Mouse (Mus musculus): ENCODE results near the gene Tmem60. TPM values are rescaled to one million over a fixed set of nuclear protein-coding genes. Genes with fewer than 3 reads are reported as not detected.

The Tmem60 gene
- total RNA-seq, 2 experiments from 2014 or later = 22.7 to 23.7 TPM

DNA sequence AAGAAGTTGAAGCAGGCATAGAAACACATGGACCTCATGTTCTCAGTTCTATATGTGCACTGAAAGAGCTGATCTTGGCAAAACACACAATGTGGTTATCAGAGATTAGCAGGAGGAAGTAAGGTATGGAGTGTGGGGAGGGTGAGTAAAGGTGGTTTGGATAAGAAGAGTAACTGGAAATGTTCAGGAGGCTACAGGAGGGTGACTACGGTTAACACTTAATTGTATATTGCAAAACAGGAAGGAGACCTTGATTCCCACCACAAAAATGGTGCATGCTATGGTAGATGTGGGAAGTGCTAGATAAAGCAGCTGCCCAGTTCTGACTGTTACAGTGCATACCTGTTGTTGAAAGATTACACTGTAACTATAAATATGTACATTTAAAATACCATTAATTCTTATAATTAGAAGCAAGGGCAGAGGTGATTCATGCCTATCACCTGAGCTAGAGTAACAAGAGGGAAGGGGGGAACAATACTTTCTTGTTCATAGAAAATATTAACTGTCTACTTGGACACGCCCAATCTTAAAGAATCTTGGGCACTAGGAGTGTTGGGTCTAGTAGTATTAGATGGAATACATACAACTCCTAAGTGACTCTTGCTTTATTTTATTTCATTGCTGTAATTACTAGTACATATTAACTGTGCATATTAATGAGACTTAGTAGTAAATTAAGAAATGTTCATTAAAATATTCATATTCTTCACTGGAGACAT is 15.6 kb downstream of the Tmem60 start:
- intact Hi-C loops (cut with DNase I) = no loop called here
- DNase-seq (ENCODE audit: extremely low spot score in 1 of 2, low spot score in 2 of 2) = no peak

DNA sequence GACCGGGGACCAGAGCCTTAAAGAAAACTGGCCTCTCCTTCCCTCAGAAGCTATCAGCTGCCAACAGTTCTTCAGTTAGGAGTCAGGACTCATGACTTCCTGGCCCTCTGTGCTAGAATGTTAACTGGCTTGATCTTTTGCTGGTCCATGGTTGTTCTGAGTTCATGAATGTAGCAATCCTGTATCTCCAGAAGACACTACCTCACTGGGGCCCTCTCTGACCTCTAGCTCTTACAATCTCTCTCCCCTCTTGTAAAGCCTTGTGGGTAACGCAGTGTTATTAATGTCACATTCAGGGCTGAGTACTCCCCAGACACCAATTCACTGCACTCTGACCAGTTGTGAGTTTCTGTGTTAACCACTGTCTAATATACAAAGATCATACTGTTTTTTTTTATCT is 22.7 kb downstream of the Tmem60 start:
- DNase-seq (ENCODE audit: extremely low spot score in 1 of 2, low spot score in 2 of 2) = no peak
- intact Hi-C loops (cut with DNase I) = no loop called here

DNA sequence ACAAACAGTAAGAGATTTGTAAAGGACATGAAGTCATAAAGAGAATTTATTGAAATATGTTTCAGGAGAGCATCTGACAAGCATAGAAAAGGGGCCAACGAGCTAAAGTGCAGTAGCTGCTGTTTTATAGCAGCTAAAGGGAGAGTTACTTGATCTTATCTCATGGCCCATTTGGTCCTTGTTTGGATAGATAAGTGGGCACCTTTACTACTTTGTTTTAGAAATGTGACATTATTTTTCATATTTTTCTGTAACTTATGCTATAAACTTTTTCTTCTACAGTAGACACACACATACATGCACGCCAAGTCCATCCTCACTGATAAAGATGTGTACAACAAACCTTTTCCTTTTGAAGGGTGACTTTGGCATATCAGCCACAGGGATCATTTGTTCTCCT is 23.4 kb downstream of the Tmem60 start:
- intact Hi-C loops (cut with DNase I) = no loop called here
- DNase-seq (ENCODE audit: extremely low spot score in 1 of 2, low spot score in 2 of 2) = no peak

DNA sequence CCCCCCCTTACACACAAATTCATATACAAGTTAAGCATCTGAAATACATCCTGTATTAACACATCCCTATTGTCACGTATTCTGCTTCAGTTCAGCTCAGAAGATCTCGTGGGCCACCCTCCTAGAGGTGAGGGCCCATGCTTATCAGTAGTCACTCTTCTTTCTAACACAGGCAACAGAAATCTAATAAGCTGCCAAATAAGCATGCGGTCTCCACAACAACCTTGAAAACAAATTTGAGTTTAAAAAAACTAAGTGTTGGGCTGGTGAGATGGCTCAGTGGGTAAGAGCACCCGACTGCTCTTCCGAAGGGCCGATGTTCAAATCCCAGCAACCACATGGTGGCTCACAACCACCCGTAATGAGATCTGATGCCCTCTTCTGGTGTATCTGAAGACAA is 24.2 kb downstream of the Tmem60 start:
- intact Hi-C loops (cut with DNase I) = no loop called here
- DNase-seq (ENCODE audit: extremely low spot score in 1 of 2, low spot score in 2 of 2) = no peak

GRCm38 (mm10) chr5:20911741-20912140 is 29.8 kb downstream of the Tmem60 start:
- DNase-seq (ENCODE audit: extremely low spot score in 1 of 2, low spot score in 2 of 2) = no peak
- intact Hi-C loops (cut with DNase I) = loop anchor here (5.0 kb wide), 2 partner anchors 41 to 56 kb away; no protein-coding TSS in a partner anchor

DNA sequence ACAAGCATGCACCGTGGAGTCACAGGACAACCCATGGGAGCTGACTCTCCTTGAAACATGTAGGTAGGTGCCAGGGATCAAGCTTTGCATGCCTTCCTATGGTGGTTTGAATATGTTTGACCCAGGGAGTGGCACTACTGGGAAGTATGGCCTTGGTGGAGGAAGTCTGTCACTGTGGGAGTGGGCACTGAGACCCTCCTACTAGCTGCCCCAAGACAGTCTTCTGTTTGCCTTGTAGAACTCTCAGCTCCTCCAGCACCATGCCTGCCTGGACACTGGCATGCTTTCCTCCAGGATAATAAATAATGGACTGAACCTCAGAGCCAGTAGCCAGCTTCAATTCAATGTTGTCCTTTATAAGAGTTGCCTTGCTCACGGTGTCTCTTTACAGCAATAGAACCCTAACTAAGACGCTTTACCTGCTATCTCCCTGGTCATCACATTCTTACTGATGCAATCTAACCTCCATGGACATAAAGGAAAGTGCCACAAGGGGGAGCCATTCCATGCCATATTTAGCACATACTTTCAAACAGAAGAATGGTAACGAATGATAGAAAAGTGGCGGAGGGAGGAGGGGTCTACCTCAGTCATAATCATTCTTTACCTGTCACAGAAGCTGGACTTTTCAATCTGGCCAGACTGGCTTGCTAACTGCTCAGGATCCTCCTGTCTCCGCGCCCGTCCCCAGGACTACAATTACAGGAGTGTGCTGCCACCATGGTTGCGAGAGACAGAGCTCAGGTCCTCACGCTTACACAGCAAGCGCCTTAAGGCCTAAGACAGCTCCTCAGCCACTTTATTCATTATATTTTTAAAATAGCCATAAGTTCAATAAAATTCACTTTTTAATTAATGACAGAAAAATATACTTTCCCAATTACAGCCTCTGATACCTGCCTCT is 31.6 kb downstream of the Tmem60 start:
- peak; percentile 42 to 63 for DNase-seq (ENCODE audit: extremely low spot score in 1 of 2, low spot score in 2 of 2)
- intact Hi-C loops (cut with DNase I) = loop anchor here (5.0 kb wide), 2 partner anchors 39 to 54 kb away; no protein-coding TSS in a partner anchor

DNA sequence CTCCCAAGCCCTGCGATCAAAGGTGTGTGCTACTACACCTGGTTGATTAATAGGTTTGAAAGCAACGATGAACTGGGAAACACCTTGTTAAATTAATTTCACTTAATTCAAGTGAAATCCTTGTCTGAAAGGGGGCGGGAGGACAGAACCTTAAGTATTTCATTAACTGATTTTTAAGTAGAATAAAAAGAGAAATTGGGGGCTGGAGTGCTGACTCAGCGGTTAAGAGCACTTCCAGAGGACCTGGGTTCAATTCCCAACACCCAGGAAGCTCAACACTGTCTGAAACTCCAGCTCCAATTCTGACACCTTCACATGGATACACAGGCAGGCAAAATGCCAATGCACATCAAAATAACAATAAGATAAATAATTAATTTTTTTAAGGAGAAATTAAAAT is 37.0 kb downstream of the Tmem60 start:
- intact Hi-C loops (cut with DNase I) = no loop called here
- no peak for DNase-seq (ENCODE audit: extremely low spot score in 1 of 2, low spot score in 2 of 2)

DNA sequence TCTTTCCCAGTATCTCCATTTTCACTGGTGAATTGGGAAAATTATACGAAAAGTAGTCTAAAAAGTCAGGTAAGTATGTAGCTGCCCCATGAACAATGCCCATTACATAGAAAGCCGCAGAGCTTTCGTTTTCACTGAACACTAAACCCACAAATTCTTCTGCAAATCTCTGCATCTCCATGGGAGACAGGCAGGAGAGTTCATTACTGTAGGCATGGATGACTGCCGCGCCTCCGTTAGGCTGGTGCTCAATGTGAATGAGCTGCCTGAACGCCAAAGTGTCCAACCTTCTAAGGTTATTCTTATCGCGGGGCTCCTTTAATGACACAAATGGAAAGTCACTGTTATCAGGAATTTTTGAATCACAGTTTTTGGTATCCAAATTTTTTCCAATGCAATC is 37.6 kb downstream of the Tmem60 start:
- DNase-seq (ENCODE audit: extremely low spot score in 1 of 2, low spot score in 2 of 2) = no peak
- intact Hi-C loops (cut with DNase I) = no loop called here

- no peak for DNase-seq (ENCODE audit: extremely low spot score in 1 of 2, low spot score in 2 of 2)
- intact Hi-C loops (cut with DNase I) = no loop called here
These were observed 42.6 kb downstream of the Tmem60 start for GRCm38 (mm10) chr5:20924608-20925007.

DNA sequence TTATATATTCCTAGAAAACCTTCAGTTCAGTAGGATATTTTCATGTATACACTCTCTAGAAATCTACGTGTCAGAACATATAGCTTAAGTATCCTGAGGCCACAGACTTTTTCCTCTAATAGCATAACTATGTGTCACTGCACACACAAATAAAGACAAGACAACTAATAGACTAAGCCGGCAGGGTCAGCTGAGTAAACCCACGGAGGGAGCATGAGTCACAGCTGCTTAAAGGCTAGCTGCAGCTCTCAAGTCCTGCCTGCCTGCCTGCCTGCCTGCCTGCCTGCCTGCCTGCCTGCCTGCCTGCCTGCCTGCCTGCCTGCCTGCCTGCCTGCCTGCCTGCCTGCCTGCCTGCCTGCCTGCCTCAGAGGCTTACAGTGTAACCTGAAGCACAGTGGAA is 43.5 kb downstream of the Tmem60 start:
- intact Hi-C loops (cut with DNase I) = no loop called here

DNA sequence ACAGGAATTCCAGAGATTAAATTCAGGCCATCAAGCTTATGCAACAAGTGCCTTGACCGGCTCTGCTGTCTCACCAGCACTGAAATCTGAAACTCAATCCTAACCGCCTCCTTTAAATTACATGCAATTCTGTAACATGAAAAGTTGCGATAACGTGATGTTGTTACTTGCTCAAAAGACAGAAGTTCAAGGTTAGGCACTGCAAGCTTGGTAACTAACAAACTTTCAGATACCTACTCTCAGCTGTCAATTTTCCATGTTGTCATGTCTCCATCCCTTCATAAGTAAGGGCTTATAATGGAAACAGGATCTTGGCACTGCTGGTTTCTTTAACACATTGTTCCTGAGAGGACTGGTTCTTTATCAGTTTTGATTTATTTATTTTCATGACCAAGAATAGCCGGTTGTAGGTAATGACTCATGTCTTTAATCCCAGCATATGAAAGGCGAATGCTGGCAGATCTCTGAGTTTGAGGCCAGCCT is 47.7 kb downstream of the Tmem60 start:
- intact Hi-C loops (cut with DNase I) = no loop called here
- no peak for DNase-seq (ENCODE audit: extremely low spot score in 1 of 2, low spot score in 2 of 2)

More for the DNA sequence above, 43.5 kb downstream of the Tmem60 start:
- DNase-seq (ENCODE audit: extremely low spot score in 1 of 2, low spot score in 2 of 2) = no peak

DNA sequence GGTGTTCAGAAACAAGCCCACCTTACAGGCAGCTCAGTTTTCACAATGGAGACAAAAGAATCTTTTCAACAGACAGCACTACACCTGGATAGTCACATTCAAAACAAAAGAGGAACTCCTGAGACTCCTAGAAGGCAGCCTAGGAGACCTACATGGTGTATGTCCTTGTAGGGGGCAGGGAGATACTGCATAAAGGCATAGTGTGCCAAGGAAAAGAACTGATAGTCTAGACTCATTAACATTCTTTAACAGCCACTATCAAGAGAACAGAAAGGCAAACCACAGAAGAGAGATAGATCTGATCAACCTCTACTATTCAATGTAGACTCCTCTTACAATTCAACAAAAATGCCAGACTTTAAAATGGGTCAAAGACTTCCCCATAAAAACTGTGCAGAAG is 48.4 kb downstream of the Tmem60 start:
- intact Hi-C loops (cut with DNase I) = no loop called here
- no peak for DNase-seq (ENCODE audit: extremely low spot score in 1 of 2, low spot score in 2 of 2)

- intact Hi-C loops (cut with DNase I) = no loop called here
- DNase-seq (ENCODE audit: extremely low spot score in 1 of 2, low spot score in 2 of 2) = no peak
These were observed 49.3 kb downstream of the Tmem60 start for GRCm38 (mm10) chr5:20931300-20931699.

GRCm38 (mm10) chr5:20932585-20932984 is 50.6 kb downstream of the Tmem60 start:
- intact Hi-C loops (cut with DNase I) = no loop called here
- no peak for DNase-seq (ENCODE audit: extremely low spot score in 1 of 2, low spot score in 2 of 2)

DNA sequence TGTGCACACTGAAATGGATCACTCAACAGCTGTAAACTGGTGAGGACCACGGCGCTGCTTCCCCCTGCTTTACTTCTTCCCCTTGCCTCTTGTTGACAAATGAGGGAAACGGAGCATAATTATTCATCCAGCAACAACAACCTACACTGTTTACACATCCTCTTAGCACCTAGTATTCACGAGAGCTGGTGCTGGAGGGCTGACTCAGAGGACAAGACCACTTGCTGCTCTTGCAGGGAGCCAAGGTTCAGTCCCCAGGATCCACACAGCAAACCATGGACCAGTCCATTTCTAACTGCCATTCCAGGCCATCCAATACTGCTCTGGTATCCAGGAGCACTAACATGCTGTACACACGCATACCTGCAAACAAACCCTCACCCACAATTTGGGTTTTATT is 53.9 kb downstream of the Tmem60 start:
- no peak for DNase-seq (ENCODE audit: extremely low spot score in 1 of 2, low spot score in 2 of 2)
- intact Hi-C loops (cut with DNase I) = no loop called here

Other genes with a start within 250 kb of the Tmem60 start
- 10 to 100 TPM; 23.4 to 28.1 TPM for gene Phtf2, start 67 bp upstream of the Tmem60 start, total RNA-seq (2021)
- 10 to 100 TPM; 14.1 to 14.6 TPM for gene Rsbn1l, start 74.2 kb downstream of the Tmem60 start, total RNA-seq (2021)
- gene Ptpn12, start 173.7 kb downstream of the Tmem60 start, total RNA-seq (2021) = 10 to 100 TPM; 38.3 to 41.1 TPM

All from left cerebral cortex, postnatal 10 days (tissue).